In genomic region chr13:103772917-103773316, GRCm38 (mm10) we compare ENCODE assay signal across 8 mouse cellular contexts. TPM values are rescaled to one million over a fixed set of nuclear protein-coding genes. Genes with fewer than 3 reads are reported as not detected.
DNase-seq lines count a peak whose midpoint lies in the region; ATAC-seq and TF ChIP-seq lines count a peak whose summit lies in the region.

No protein-coding gene starts in this region.

- H3K9me3 ChIP-seq in forebrain, postnatal 0 days (ENCODE audit: low read length), result no peaks in the 10 kb centered on the region
- H3K9me3 ChIP-seq in liver, embryonic 12.5 days (replicated peaks), result no peaks in the 10 kb centered on the region

- no peaks in the 10 kb centered on the region for H3K27me3 ChIP-seq in liver, adult 2 months (ENCODE audit: control insufficient read depth, insufficient read depth, low read length)
- no peaks in the 10 kb centered on the region for H3K27me3 ChIP-seq in forebrain, postnatal 0 days (ENCODE audit: insufficient read depth, low read length)
- H3K27me3 ChIP-seq in liver, embryonic 12.5 days (replicated peaks), result no peaks in the 10 kb centered on the region

- peak overlapping the region; percentile 94; the same call in 1 of the 2 replicates for H3K4me3 ChIP-seq in liver, adult 2 months (ENCODE audit: insufficient read depth, low read depth, low read length)
- peak overlapping the region; percentile 57 for H3K4me3 ChIP-seq in bone marrow macrophage, adult 2 months (ENCODE audit: insufficient read depth, low read length)
- H3K4me3 ChIP-seq in forebrain, postnatal 0 days (ENCODE audit: low read depth, low read length), result peak overlapping the region; percentile 81
- peak overlapping the region; percentile 81 for H3K4me3 ChIP-seq in liver, embryonic 12.5 days

- no peak for TF ChIP-seq CTCF in liver, adult 2 months (IDR thresholded peaks at IDR 0.05; ENCODE audit: low read depth, low read length)
- TF ChIP-seq CTCF in bone marrow macrophage, adult 2 months (IDR thresholded peaks at IDR 0.05; ENCODE audit: low read depth, low read length), result no peak
- 0 out of 2 replicates have a peak, but pooled peaks have one; percentile 7 for TF ChIP-seq CTCF in forebrain, postnatal 0 days (IDR thresholded peaks at IDR 0.05; ENCODE audit: low read depth)

- no peak for DNase-seq in liver, adult 2 months (ENCODE audit: extremely low read depth, low read depth, low spot score)
- no peak for DNase-seq in liver
- no peak for DNase-seq in forebrain, postnatal 0 days
- DNase-seq in urinary bladder, adult 18-20 months (ENCODE audit: low spot score in 2 of 2), result no peak

- H3K79me2 ChIP-seq in liver, adult 2 months (ENCODE audit: control insufficient read depth, insufficient read depth, low read length), result peaks cover 9% of the 10 kb centered on the region; the same call in 1 of the 2 replicates

- H3K4me2 ChIP-seq in forebrain, postnatal 0 days (ENCODE audit: low read depth), result peak overlapping the region; percentile 56
- peak overlapping the region; percentile 80 for H3K4me2 ChIP-seq in liver, embryonic 12.5 days

- H3K4me1 ChIP-seq in liver, adult 2 months (ENCODE audit: control insufficient read depth, insufficient read depth, low read length), result peaks cover 6% of the 10 kb centered on the region; the same call in 1 of the 2 replicates
- peaks cover 10% of the 10 kb centered on the region for H3K4me1 ChIP-seq in bone marrow macrophage, adult 2 months (ENCODE audit: control insufficient read depth, insufficient read depth, low read length)
- peaks cover 11% of the 10 kb centered on the region; the same call in 1 of the 2 replicates for H3K4me1 ChIP-seq in forebrain, postnatal 0 days (ENCODE audit: insufficient read depth)
- peaks cover 39% of the 10 kb centered on the region for H3K4me1 ChIP-seq in liver, embryonic 12.5 days

- peaks cover 7% of the 10 kb centered on the region; the same call in 1 of the 2 replicates for H3K36me3 ChIP-seq in liver, adult 2 months (ENCODE audit: control insufficient read depth, insufficient read depth, low read length)
- H3K36me3 ChIP-seq in forebrain, postnatal 0 days (ENCODE audit: insufficient read depth), result no peaks in the 10 kb centered on the region
- H3K36me3 ChIP-seq in liver, embryonic 12.5 days, result peaks cover 17% of the 10 kb centered on the region

- no peak overlapping the region for H3K9ac ChIP-seq in liver, adult 2 months (ENCODE audit: low read depth, low read length)
- peak overlapping the region; percentile 79 for H3K9ac ChIP-seq in forebrain, postnatal 0 days
- H3K9ac ChIP-seq in liver, embryonic 12.5 days, result peak overlapping the region; percentile 89

- 40% methylated on average over 5 of the region's 5 CpGs for WGBS in liver, adult 2 months
- WGBS in forebrain, postnatal 0 days, result 17% methylated on average over 5 of the region's 5 CpGs
- WGBS in liver, embryonic 12.5 days (ENCODE audit: insufficient replicate concordance), result 32% methylated on average over 5 of the region's 5 CpGs

- ATAC-seq in forebrain, postnatal 0 days, result no peak
- ATAC-seq in liver, embryonic 12.5 days, result no peak
- no peak for ATAC-seq in inflammation-experienced regulatory T-cells, adult 6 months
- no peak for ATAC-seq in CD4-positive, CD25-positive, alpha-beta regulatory T cell, adult 4 months

- no peak for TF ChIP-seq POLR2A in liver, adult 2 months (IDR thresholded peaks at IDR 0.05; ENCODE audit: extremely low read depth, insufficient read depth, low read length)
- TF ChIP-seq POLR2A in bone marrow macrophage, adult 2 months (IDR thresholded peaks at IDR 0.05; ENCODE audit: borderline replicate concordance, low read depth, low read length), result no peak

- H3K27ac ChIP-seq in liver, adult 2 months (replicated peaks; ENCODE audit: insufficient read depth, low read depth, low read length), result no peak overlapping the region
- no peak overlapping the region for H3K27ac ChIP-seq in bone marrow macrophage, adult 2 months (ENCODE audit: insufficient read depth, low read depth, low read length)
- peak overlapping the region; percentile 96; the same call in 1 of the 2 replicates for H3K27ac ChIP-seq in forebrain, postnatal 0 days (ENCODE audit: low read depth, low read length)
- 0 out of 2 replicates have a peak overlapping the region, but pooled peaks have one; percentile 45 for H3K27ac ChIP-seq in liver, embryonic 12.5 days

RNA-seq across cellular contexts. Expression of gene Srek1, which starts 1.5 kb away (rescaled TPM):
- total RNA-seq in liver, adult 2 months (2014; rRNA removed), result 33.1 and 40.1 TPM in 2 replicates
- polyA plus RNA-seq in liver, adult 2 months (2012; rRNA removed), result 12.4 and 16.2 TPM in 2 replicates
- 95.4 and 107 TPM in 2 replicates for polyA plus RNA-seq in bone marrow macrophage, adult 2 months (2012; ENCODE audit: insufficient read depth, insufficient read length, missing spikeins)
- total RNA-seq in forebrain, postnatal 0 days (2014; rRNA removed), result 40.6 and 48.2 TPM in 2 replicates
- 15.7 and 35.1 TPM in 2 replicates for polyA plus RNA-seq in forebrain, postnatal 0 days (2015; fragmentation: Nextera tagmentation; extraction: Ambion mirVana)
- 39.4 and 39.9 TPM in 2 replicates for polyA plus RNA-seq in liver, embryonic 12.5 days (2016; fragmentation: Nextera tagmentation; extraction: Ambion mirVana)
- 10 to 100 TPM; 71.5 to 97.2 (median 73.5) TPM for polyA plus RNA-seq in inflammation-experienced regulatory T-cells, adult 6 months (2017; shearing (Covaris generic))
- polyA plus RNA-seq in CD4-positive, CD25-positive, alpha-beta regulatory T cell, adult 4 months (2017; shearing (Covaris generic)), result 10 to 100 TPM; 65.6 to 66.1 TPM

Comparison
In these comparisons a context has a peak if more than half of its experiments do, and no peak if none do; other contexts are left out.
1. H3K27ac ChIP-seq: peak in forebrain, postnatal 0 days (single experiment) and liver, embryonic 12.5 days (single experiment); none in liver, adult 2 months (single experiment) and bone marrow macrophage, adult 2 months (single experiment).
2. Peak in every context shown above with its lines, with median percentiles within 50 percentile points of each other: H3K4me3 ChIP-seq.